Mouse (Mus musculus) stomach, embryonic 14.5 days (tissue): ENCODE data around the gene Jag1. TPM values are rescaled to one million over a fixed set of nuclear protein-coding genes. Genes with fewer than 3 reads are reported as not detected.
A peak's percentile ranks its signal among the peaks of the same experiment; 100 is the strongest.

Experiments
- ATAC-seq: fragments of 200-750 bp; cut with Nextera tagmentation; 2 replicates; pipeline ENCODE4 v1.8.0; 2017; ENCODE audit warnings: low read depth, moderate TSS enrichment; ENCODE audit not compliant: insufficient number of reproducible peaks, insufficient read depth, low FRiP score
- H3K27ac ChIP-seq: fragments of 300-500 bp; sonication (generic); 2 replicates; pipeline ENCODE4 v1.5.1; 2014; ENCODE audit warnings: mild to moderate bottlenecking, low read length, moderate library complexity, mixed read lengths
- H3K27me3 ChIP-seq: fragments of 300-500 bp; sonication (generic); 2 replicates; pipeline ENCODE4 v1.6.1; 2014; ENCODE audit warnings: low read length, control low read depth, mixed read lengths; ENCODE audit not compliant: control insufficient read depth, insufficient read depth
- H3K36me3 ChIP-seq: fragments of 300-500 bp; sonication (generic); 2 replicates; pipeline ENCODE4 v1.6.1; 2014; ENCODE audit warnings: mild to moderate bottlenecking, control low read depth, low read length, moderate library complexity, mixed read lengths; ENCODE audit not compliant: control insufficient read depth, insufficient read depth
- H3K4me1 ChIP-seq: fragments of 300-500 bp; sonication (generic); 2 replicates; pipeline ENCODE4 v1.6.1; 2014; ENCODE audit warnings: low read length, control low read depth, mixed read lengths; ENCODE audit not compliant: control insufficient read depth, insufficient read depth
- H3K4me2 ChIP-seq: fragments of 300-500 bp; sonication (generic); replicated peaks from 2 replicates; pipeline ENCODE4 v1.6.1; 2014; ENCODE audit warnings: low read depth, low read length, control low read depth
- H3K4me3 ChIP-seq: fragments of 300-500 bp; sonication (generic); 2 replicates; pipeline ENCODE4 v1.5.1; 2014; ENCODE audit warnings: low read depth, low read length, control low read depth
- H3K9ac ChIP-seq: fragments of 300-500 bp; sonication (generic); replicated peaks from 2 replicates; pipeline ENCODE4 v1.6.1; 2014; ENCODE audit warnings: low read depth, mild to moderate bottlenecking, control low read depth, low read length, moderate library complexity, mixed read lengths
- H3K9me3 ChIP-seq: fragments of 300-500 bp; sonication (generic); 2 replicates; pipeline ENCODE4 v1.6.1; 2016; ENCODE audit warnings: low read depth, low read length, control low read depth; ENCODE audit not compliant: control insufficient read depth
- WGBS: fragments of 180-500 bp; shearing (Covaris S2); extraction: QIAGEN DNeasy Blood & Tissue Kit; methylation state at CpG from one replicate; pipeline ENCODE4 v1.1.7; 2014; 5-methylcytosine and 5-hydroxymethylcytosine counted together
- polyA plus RNA-seq: library from polyadenylated mRNA; unstranded; fragments of >200 nt; fragmentation: Nextera tagmentation; extraction: Ambion mirVana; gene quantifications from 2 replicates; pipeline ENCODE4 v1.2.1, GENCODE M21; 2014

Jag1 gene
- polyA plus RNA-seq, 1 experiment from 2014 or later, result 20.2 TPM

DNA sequence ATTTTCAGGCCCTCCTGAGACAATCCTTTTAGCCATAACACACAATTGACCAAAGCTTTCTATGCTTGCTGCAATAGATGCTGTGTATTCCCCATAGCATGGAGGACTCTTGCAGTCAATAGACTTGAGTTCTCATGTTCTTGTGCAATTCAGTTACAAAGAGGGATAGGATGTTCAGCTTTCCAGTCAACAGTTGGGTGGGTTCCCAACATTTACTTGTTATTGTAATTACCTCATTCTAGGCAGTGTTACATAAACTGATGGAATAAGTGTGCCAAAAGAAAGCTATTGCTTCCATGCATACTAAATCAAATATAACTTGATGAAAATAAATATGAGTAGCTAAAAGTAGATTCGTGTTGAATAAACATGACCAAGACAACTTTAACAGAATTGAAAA, 8.4 kb upstream of the Jag1 start:
- Histone ChIP-seq H3K4me3 (no peak overlapping the region), H3K4me1 (no peaks in the 10 kb centered on the region), H3K9ac (no peak overlapping the region), H3K27ac (no peak overlapping the region), H3K4me2 (no peak overlapping the region), H3K36me3 (no peaks in the 10 kb centered on the region), H3K27me3 (no peaks in the 10 kb centered on the region), H3K9me3 (no peaks in the 10 kb centered on the region)
- 73% methylated on average over 1 of the region's 1 CpGs for WGBS
- no peak for ATAC-seq

DNA sequence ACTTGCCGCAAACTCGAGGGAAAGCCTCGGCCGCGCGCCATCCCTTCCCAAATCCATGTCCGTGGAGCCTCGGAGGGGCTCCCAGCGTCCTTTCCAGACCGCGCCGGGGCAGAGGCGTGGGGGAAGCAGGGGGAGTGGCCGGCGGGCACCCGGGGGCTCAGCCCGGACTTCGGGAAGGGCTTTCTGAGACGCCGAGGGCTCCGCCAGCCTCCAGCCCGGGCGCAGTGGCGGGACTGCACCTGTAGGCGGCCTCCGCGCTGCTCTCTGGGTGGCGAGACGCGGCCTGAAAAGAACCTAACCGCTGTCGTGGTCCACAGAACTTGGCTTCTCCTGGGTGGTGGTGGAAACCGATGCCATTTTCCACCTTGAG, 862 bp upstream of the Jag1 start:
- Histone ChIP-seq H3K4me3 (peak overlapping the region; percentile 54), H3K27ac (peak overlapping the region; percentile 98), H3K9ac (peak overlapping the region; percentile 82), H3K4me2 (peak overlapping the region; percentile 88), H3K36me3 (no peaks in the 10 kb centered on the region), H3K9me3 (no peaks in the 10 kb centered on the region), H3K4me1 (peaks cover 5% of the 10 kb centered on the region; the same call in 1 of the 2 replicates), H3K27me3 (no peaks in the 10 kb centered on the region)
- ATAC-seq, result peak; percentile 72
- WGBS, result 2% methylated on average over 33 of the region's 33 CpGs

DNA sequence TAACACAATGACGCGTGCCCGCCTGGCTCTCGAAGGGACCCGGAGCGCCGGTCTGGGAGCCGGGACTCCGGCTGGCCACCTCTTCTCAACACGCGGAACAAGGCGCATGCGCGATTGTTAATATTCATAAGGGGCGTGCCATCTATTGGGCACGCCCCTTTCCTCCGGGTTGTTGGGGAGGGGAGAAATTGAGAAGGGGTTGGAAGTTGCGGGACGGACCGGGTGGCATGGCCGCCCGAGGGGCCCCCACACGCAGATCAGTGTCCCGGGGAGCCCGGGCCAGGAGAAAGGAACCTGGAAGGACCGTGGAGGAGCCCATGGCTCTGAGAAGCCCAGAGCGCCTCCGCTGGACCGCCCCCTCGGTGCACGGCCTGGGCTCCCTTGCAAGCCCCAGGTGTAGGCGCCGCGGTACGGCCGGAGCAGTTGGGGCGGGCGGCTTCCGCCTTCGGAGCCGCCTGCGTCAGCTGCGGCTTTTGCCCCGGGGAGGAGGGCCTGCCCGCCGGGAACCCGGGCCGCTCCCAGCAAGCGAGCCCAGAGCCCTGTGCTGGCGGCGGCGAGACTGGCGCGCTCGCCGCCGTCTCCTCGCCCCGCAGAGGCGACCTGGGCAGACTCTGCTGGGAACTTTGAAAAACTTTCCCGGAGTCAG, 354 bp upstream of the Jag1 start:
- Histone ChIP-seq H3K36me3 (no peaks in the 10 kb centered on the region), H3K9me3 (no peaks in the 10 kb centered on the region), H3K4me1 (peaks cover 8% of the 10 kb centered on the region; the same call in 1 of the 2 replicates), H3K9ac (peak overlapping the region; percentile 82), H3K27ac (peak overlapping the region; percentile 98), H3K4me3 (peak overlapping the region; percentile 54), H3K4me2 (peak overlapping the region; percentile 88), H3K27me3 (no peaks in the 10 kb centered on the region)
- under 1% methylated on average over 61 of the region's 61 CpGs for WGBS
- ATAC-seq, result peak; percentile 83

DNA sequence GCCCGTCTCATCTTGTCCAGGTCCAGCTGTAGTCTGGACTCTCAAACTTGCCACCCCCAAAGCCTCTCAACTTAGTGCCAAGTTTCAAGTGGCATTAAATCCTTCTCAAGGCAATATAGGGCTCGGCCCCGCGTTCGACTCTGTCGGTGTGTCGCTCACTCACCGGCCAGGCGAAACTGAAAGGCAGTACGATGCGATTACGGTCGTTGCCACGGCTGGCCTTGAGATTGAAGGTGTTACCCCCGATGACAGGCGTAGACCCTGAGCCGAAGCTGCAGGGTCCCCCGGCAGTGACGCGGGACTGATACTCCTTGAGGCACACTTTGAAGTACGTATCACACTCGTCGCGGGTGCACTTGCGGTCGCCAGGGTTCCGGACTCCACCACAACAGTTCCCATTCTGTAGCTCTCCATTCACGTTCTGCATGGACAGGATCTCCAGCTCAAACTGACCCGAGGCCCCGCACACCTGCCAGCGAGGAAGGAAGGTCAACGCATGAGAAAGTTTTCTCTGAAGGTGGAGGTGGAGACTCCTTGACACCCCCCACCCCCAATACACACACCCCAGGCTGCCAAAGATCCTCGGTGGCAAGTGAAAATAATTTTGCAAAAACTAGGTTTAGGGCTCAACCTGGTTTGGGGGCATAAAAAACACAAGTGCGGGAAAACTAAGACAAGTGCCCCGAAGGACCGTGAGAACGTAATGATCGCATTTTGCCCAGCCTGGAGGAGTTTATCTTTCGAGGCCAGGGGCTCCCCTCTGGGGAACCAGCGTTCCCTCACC, 1.0 kb downstream of the Jag1 start:
- Histone ChIP-seq H3K36me3 (no peaks in the 10 kb centered on the region; the same call in 1 of the 2 replicates), H3K4me1 (peaks cover 20% of the 10 kb centered on the region; the same call in 1 of the 2 replicates), H3K4me2 (peak overlapping the region; percentile 88), H3K27ac (peak overlapping the region; percentile 92), H3K9ac (peak overlapping the region; percentile 82), H3K4me3 (peak overlapping the region; percentile 54), H3K27me3 (no peaks in the 10 kb centered on the region), H3K9me3 (no peaks in the 10 kb centered on the region)
- no peak for ATAC-seq
- under 1% methylated on average over 40 of the region's 40 CpGs for WGBS

- Histone ChIP-seq H3K27me3 (no peaks in the 10 kb centered on the region), H3K27ac (peak overlapping the region; percentile 92), H3K9ac (peak overlapping the region; percentile 82), H3K4me3 (peak overlapping the region; percentile 54), H3K4me2 (peak overlapping the region; percentile 88), H3K4me1 (peaks cover 29% of the 10 kb centered on the region; the same call in 1 of the 2 replicates), H3K9me3 (no peaks in the 10 kb centered on the region), H3K36me3 (no peaks in the 10 kb centered on the region; the same call in 1 of the 2 replicates)
- peak; percentile 44 for ATAC-seq
- WGBS, result under 1% methylated on average over 51 of the region's 51 CpGs
Observed at GRCm38 (mm10) chr2:137114248-137115096, 2.0 kb downstream of the Jag1 start.

GRCm38 (mm10) chr2:137113288-137114061, 3.0 kb downstream of the Jag1 start:
- peaks cover 29% of the 10 kb centered on the region; the same call in 1 of the 2 replicates for H3K4me1 ChIP-seq
- 11% methylated on average over 12 of the region's 12 CpGs for WGBS

GRCm38 (mm10) chr2:137110214-137110898, 6.1 kb downstream of the Jag1 start:
- no peak for ATAC-seq
- 62% methylated on average over 4 of the region's 4 CpGs for WGBS
- Histone ChIP-seq H3K27me3 (no peaks in the 10 kb centered on the region), H3K9ac (no peak overlapping the region), H3K36me3 (peaks cover 5% of the 10 kb centered on the region), H3K27ac (peak overlapping the region; percentile 39; the same call in 1 of the 2 replicates), H3K4me3 (no peak overlapping the region), H3K4me2 (no peak overlapping the region), H3K4me1 (peaks cover 39% of the 10 kb centered on the region), H3K9me3 (no peaks in the 10 kb centered on the region)

More at GRCm38 (mm10) chr2:137113288-137114061, 3.0 kb downstream of the Jag1 start:
- Histone ChIP-seq H3K27me3 (no peaks in the 10 kb centered on the region), H3K36me3 (no peaks in the 10 kb centered on the region; the same call in 1 of the 2 replicates), H3K4me2 (peak overlapping the region; percentile 88), H3K9ac (peak overlapping the region; percentile 82), H3K4me3 (peak overlapping the region; percentile 54), H3K9me3 (no peaks in the 10 kb centered on the region), H3K27ac (peak overlapping the region; percentile 92)
- no peak for ATAC-seq
